Mouse (Mus musculus): ENCODE measurements at regions not wholly inside any gene's neighbourhood (a gene's known extent, or its start where the extent isn't known, plus 50 kb on each side); places are given as distances from the start of the nearest gene placed in this dataset.

DNA sequence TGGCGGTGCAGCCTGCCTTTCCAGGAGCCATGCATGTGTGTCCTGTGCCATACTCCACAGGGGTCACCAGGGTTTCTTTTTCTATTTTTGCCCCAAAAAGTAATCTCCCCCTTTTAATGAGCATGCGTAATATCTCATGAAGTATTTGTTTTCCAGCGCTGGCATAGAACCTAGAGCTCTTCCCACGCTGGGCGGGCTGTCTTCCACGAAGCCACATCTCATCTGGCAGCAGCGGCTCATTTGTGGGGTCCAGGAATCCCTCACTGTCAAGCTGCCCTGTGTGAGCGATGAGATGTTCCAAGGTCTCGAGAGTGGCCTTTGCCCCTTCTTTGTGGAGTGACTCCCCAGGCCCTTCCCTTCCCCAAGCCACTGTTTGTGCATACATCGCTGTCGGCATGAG is 184.8 kb upstream of the Kcnab2 start:
- TF ChIP-seq CTCF (conservative IDR thresholded peaks at IDR 0.05; ENCODE audit: low read length) (no peak), NANOG (IDR thresholded peaks at IDR 0.05; ENCODE audit: borderline replicate concordance, low read length) (no peak), POU5F1 (IDR thresholded peaks at IDR 0.05; ENCODE audit: borderline replicate concordance, low read length) (no peak)
